Mouse (Mus musculus) CD4-positive helper T cell, adult 2 months (primary cell): ENCODE measurements around the gene Klf5.

Experiments used
- DNase-seq: peaks from one replicate; pipeline ENCODE4 v3.0.0-alpha.2; 2012; ENCODE audit warnings: low read depth, missing footprints, low spot score

Klf5 gene

GRCm38 (mm10) chr14:99309606-99310005 lies 11.1 kb downstream of the Klf5 start:
- no peak for DNase-seq

- no peak for DNase-seq
Observed at GRCm38 (mm10) chr14:99310358-99310757, 11.9 kb downstream of the Klf5 start.

GRCm38 (mm10) chr14:99313062-99313461 lies 14.6 kb downstream of the Klf5 start:
- no peak for DNase-seq

GRCm38 (mm10) chr14:99316275-99316674 lies 17.8 kb downstream of the Klf5 start:
- DNase-seq: no peak

- no peak for DNase-seq
Observed at GRCm38 (mm10) chr14:99320736-99321135, 22.2 kb downstream of the Klf5 start.

- DNase-seq: no peak
Observed at GRCm38 (mm10) chr14:99323376-99323775, 24.9 kb downstream of the Klf5 start.

- DNase-seq: peak; percentile 3
Observed at GRCm38 (mm10) chr14:99324523-99324922, 26.0 kb downstream of the Klf5 start.

GRCm38 (mm10) chr14:99325597-99326472 lies 27.3 kb downstream of the Klf5 start:
- DNase-seq: no peak

GRCm38 (mm10) chr14:99336598-99336997 lies 38.1 kb downstream of the Klf5 start:
- DNase-seq: no peak

GRCm38 (mm10) chr14:99339021-99339420 lies 40.5 kb downstream of the Klf5 start:
- no peak for DNase-seq

GRCm38 (mm10) chr14:99339681-99340522 lies 41.4 kb downstream of the Klf5 start:
- no peak for DNase-seq

- no peak for DNase-seq
Observed at GRCm38 (mm10) chr14:99340703-99341102, 42.2 kb downstream of the Klf5 start.

GRCm38 (mm10) chr14:99348175-99348764 lies 49.8 kb downstream of the Klf5 start:
- no peak for DNase-seq

- no peak for DNase-seq
Observed at GRCm38 (mm10) chr14:99349606-99350005, 51.1 kb downstream of the Klf5 start.

- DNase-seq: no peak
Observed at GRCm38 (mm10) chr14:99352989-99353388, 54.5 kb downstream of the Klf5 start.

GRCm38 (mm10) chr14:99354046-99354445 lies 55.6 kb downstream of the Klf5 start:
- no peak for DNase-seq

- no peak for DNase-seq
Observed at GRCm38 (mm10) chr14:99354761-99355609, 56.5 kb downstream of the Klf5 start.

GRCm38 (mm10) chr14:99355610-99355870 lies 57.0 kb downstream of the Klf5 start:
- no peak for DNase-seq

GRCm38 (mm10) chr14:99362956-99363355 lies 64.5 kb downstream of the Klf5 start:
- DNase-seq: no peak

- DNase-seq: no peak
Observed at GRCm38 (mm10) chr14:99364007-99364784, 65.7 kb downstream of the Klf5 start.
